Comparison of ENCODE assay signal across 9 mouse cellular contexts in genomic region chr7:72391323-72391722, GRCm38 (mm10).
DNase-seq lines count a peak whose midpoint lies in the region; TF ChIP-seq lines count a peak whose summit lies in the region.
"Had no signal": no experiment of that assay in that cellular context is flagged by ENCODE, and none has a peak within 500 bp of the region (broad histone marks: within the 10 kb centered on the region; RNA-seq: fewer than 3 reads in every experiment).

No protein-coding gene starts in this region.

- no peak for TF ChIP-seq EP300 in CH12.LX (IDR thresholded peaks at IDR 0.05; ENCODE audit: low read length)

- H3K9me3 ChIP-seq in CH12.LX (replicated peaks; ENCODE audit: low read length) = no peaks in the 10 kb centered on the region
- H3K9me3 ChIP-seq: liver, embryonic 13.5 days had no signal

- no peak for TF ChIP-seq POLR2A in kidney, adult 2 months (IDR thresholded peaks at IDR 0.05; ENCODE audit: low read depth, low read length)
- no peak for TF ChIP-seq POLR2A in CH12.LX (IDR thresholded peaks at IDR 0.05; ENCODE audit: low read depth, low read length)

- H3K4me3 ChIP-seq in kidney, adult 2 months (ENCODE audit: insufficient read depth, low read depth, low read length) = no peak overlapping the region
- H3K4me3 ChIP-seq in CH12.LX (replicated peaks in 1 of 3; ENCODE audit: low read depth in 2 of 3, low read length in 2 of 3, poor library complexity in 1 of 3) = no peak overlapping the region
- H3K4me3 ChIP-seq: liver, embryonic 13.5 days had no signal

- peak; percentile 56 for TF ChIP-seq CTCF in kidney, adult 2 months (conservative IDR thresholded peaks at IDR 0.05; ENCODE audit: insufficient read depth, insufficient read length, low read depth, low read length)
- TF ChIP-seq CTCF in CH12.LX (conservative IDR thresholded peaks at IDR 0.05 in 1 of 2, IDR thresholded peaks at IDR 0.05 in 1 of 2; ENCODE audit: low read depth in 2 of 2, low read length in 2 of 2) = peak; percentile 54 to 86

- H3K27ac ChIP-seq in kidney, adult 2 months (ENCODE audit: insufficient read depth, low read depth, low read length) = no peak overlapping the region
- H3K27ac ChIP-seq in CH12.LX (ENCODE audit: insufficient read depth, low read depth) = no peak overlapping the region
- H3K27ac ChIP-seq: liver, embryonic 13.5 days had no signal

- no peaks in the 10 kb centered on the region for H3K36me3 ChIP-seq in kidney, adult 2 months (ENCODE audit: control insufficient read depth, insufficient read depth, low read length)
- no peaks in the 10 kb centered on the region for H3K36me3 ChIP-seq in CH12.LX (replicated peaks in 1 of 2; ENCODE audit: control insufficient read depth in 1 of 2, insufficient read depth in 1 of 2, low read length in 1 of 2)
- H3K36me3 ChIP-seq: liver, embryonic 13.5 days had no signal

- 37% methylated on average over 7 of the region's 7 CpGs for WGBS in kidney, adult 2 months

- peak; percentile 60 for TF ChIP-seq RAD21 in CH12.LX (IDR thresholded peaks at IDR 0.05; ENCODE audit: low read depth, low read length)

- dilution Hi-C loops in CH12.LX (cut with MboI; ENCODE audit: extremely low pct_ligation_motif_present, extremely low pct_unique_long_range_greater_than_20kb, low sequenced_read_pairs) = no loop called here

- no peak overlapping the region for H3K4me2 ChIP-seq in CH12.LX (ENCODE audit: insufficient read depth, low read depth, poor library complexity, severe bottlenecking)
- H3K4me2 ChIP-seq: liver, embryonic 13.5 days had no signal

- H3K9ac ChIP-seq in CH12.LX (ENCODE audit: insufficient read depth, low read depth) = no peak overlapping the region
- H3K9ac ChIP-seq: liver, embryonic 13.5 days had no signal

- peak; percentile 14 for DNase-seq in kidney, adult 2 months
- DNase-seq in kidney, adult 11 months = no peak
- DNase-seq in CH12.LX (ENCODE audit: extremely low read depth) = peak; percentile 61
- DNase-seq in brain, adult 2 months (ENCODE audit: low read depth, low spot score) = peak; percentile 28
- peak; percentile 30 for DNase-seq in induced T-regulatory cell, adult 2 months (ENCODE audit: low read depth)
- DNase-seq in retina, postnatal 7 days (ENCODE audit: low read depth, low spot score) = peak; percentile 23
- no peak for DNase-seq in ovary, postnatal 36 days (ENCODE audit: low spot score)
- DNase-seq in right cerebral cortex, postnatal 36 days (ENCODE audit: low spot score in 2 of 2) = no peak
- DNase-seq: liver, embryonic 13.5 days had no signal

- no peaks in the 10 kb centered on the region for H3K27me3 ChIP-seq in kidney, adult 2 months (replicated peaks; ENCODE audit: control insufficient read depth, insufficient read depth, low read length)
- no peaks in the 10 kb centered on the region for H3K27me3 ChIP-seq in CH12.LX (replicated peaks)
- H3K27me3 ChIP-seq: liver, embryonic 13.5 days had no signal

- in situ Hi-C loops in CH12.LX (cut with MboI; ENCODE audit: low pct_ligation_motif_present, low pct_unique_long_range_greater_than_20kb, low sequenced_read_pairs) = loop anchor here (25.0 kb wide), 1 partner anchor 996 kb away; the partner anchor contains the start of gene Rgma

- no peaks in the 10 kb centered on the region for H3K79me2 ChIP-seq in CH12.LX (replicated peaks; ENCODE audit: control insufficient read depth, extremely low read depth, insufficient read depth, poor library complexity, severe bottlenecking)

- H3K4me1 ChIP-seq in kidney, adult 2 months (ENCODE audit: control insufficient read depth, insufficient read depth, low read length) = no peaks in the 10 kb centered on the region
- H3K4me1 ChIP-seq in CH12.LX (ENCODE audit: control insufficient read depth in 1 of 2, insufficient read depth in 2 of 2) = no peaks in the 10 kb centered on the region
- H3K4me1 ChIP-seq: liver, embryonic 13.5 days had no signal

TF ChIP-seq in CH12.LX, 34 proteins besides CTCF, POLR2A, EP300 and RAD21:
- TF ChIP-seq MAZ (IDR thresholded peaks at IDR 0.05; ENCODE audit: low read depth, low read length) = no peak
- TF ChIP-seq SMC3 (IDR thresholded peaks at IDR 0.05; ENCODE audit: low read depth, low read length) = peak; percentile 29; the same call in 1 of the 2 replicates
- no peak for TF ChIP-seq MAFK (IDR thresholded peaks at IDR 0.05; ENCODE audit: insufficient replicate concordance, low read length)
- no peak for TF ChIP-seq BHLHE40 (IDR thresholded peaks at IDR 0.05; ENCODE audit: low read depth, low read length)
TF ChIP-seq in CH12.LX: peak in this region for 1.

Comparison
In these comparisons a context has a peak if more than half of its experiments do, and no peak if none do; other contexts are left out.
1. DNase-seq: peak in kidney, adult 2 months (single experiment), CH12.LX (single experiment), brain, adult 2 months (single experiment), induced T-regulatory cell, adult 2 months (single experiment) and retina, postnatal 7 days (single experiment); none in kidney, adult 11 months (single experiment), ovary, postnatal 36 days (single experiment) and right cerebral cortex, postnatal 36 days (0 of 2).